Comparison of ENCODE assay signal across 43 mouse cellular contexts in the genomic region with DNA sequence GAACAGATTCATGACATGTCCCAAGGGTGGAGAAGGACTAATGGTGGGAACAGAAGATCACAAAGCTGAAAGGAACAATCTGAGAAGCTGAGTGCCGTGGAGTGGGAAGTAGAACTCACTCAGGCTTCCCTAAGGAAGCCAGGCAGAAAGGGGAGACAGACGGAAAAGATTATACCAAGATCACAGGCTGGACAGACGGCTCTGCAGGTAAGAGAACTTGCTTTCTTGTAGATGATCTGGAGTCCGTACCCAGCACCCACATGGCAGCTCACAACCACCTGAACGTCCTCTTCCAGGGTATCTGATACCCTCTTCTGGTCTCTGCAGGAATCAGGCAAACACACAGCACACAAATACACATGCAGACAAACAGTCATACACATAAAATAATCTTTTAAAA. TPM values are rescaled to one million over a fixed set of nuclear protein-coding genes. Genes with fewer than 3 reads are reported as not detected.
"Had no signal": no experiment of that assay in that cellular context is flagged by ENCODE, and none has a peak within 500 bp of the region (broad histone marks: within the 10 kb centered on the region; RNA-seq: fewer than 3 reads in every experiment).

No protein-coding gene starts in this region.

- DNase-seq: left cerebral cortex, postnatal 4 days; liver; liver, embryonic 13.5 days; liver, postnatal 0 days; lung, adult 18-20 months; lung, adult 2 months; lung, embryonic 14.5 days; lung, postnatal 10 days; lung, postnatal 14 days; lung, postnatal 36 days; lung, postnatal 4 days; midbrain, embryonic 14.5 days had no signal

- ATAC-seq: liver, embryonic 12.5 days; liver, postnatal 0 days; lung, postnatal 0 days; midbrain, embryonic 13.5 days; midbrain, embryonic 15.5 days; midbrain, embryonic 16.5 days had no signal

- H3K4me3 ChIP-seq: left cerebral cortex, adult 2 months; limb, embryonic 10.5 days; limb, embryonic 12.5 days; limb, embryonic 13.5 days; limb, embryonic 15.5 days; liver, embryonic 12.5 days; liver, embryonic 13.5 days; liver, embryonic 15.5 days; lung, embryonic 15.5 days; megakaryocyte, embryonic 14.5 days; midbrain, embryonic 12.5 days; midbrain, embryonic 13.5 days; midbrain, embryonic 15.5 days; myocyte; neural tube, embryonic 12.5 days had no signal

- H3K27me3 ChIP-seq: limb, embryonic 12.5 days; limb, embryonic 13.5 days; limb, embryonic 15.5 days; liver, embryonic 13.5 days; lung, embryonic 15.5 days; midbrain, embryonic 12.5 days; midbrain, embryonic 13.5 days; midbrain, embryonic 15.5 days; neural tube, embryonic 12.5 days had no signal

- H3K9me3 ChIP-seq: limb, embryonic 10.5 days; limb, embryonic 12.5 days; limb, embryonic 13.5 days; limb, embryonic 15.5 days; liver, embryonic 12.5 days; liver, embryonic 13.5 days; liver, embryonic 15.5 days; lung, embryonic 15.5 days; megakaryocyte, embryonic 14.5 days; midbrain, embryonic 12.5 days; midbrain, embryonic 13.5 days; midbrain, embryonic 15.5 days; neural tube, embryonic 12.5 days had no signal

- H3K4me2 ChIP-seq: limb, embryonic 12.5 days; limb, embryonic 13.5 days; limb, embryonic 15.5 days; liver, embryonic 11.5 days; liver, embryonic 12.5 days; liver, embryonic 13.5 days; liver, embryonic 15.5 days; lung, embryonic 14.5 days; lung, embryonic 15.5 days; midbrain, embryonic 12.5 days; midbrain, embryonic 13.5 days; midbrain, embryonic 15.5 days; neural tube, embryonic 12.5 days had no signal

- H3K27ac ChIP-seq: left cerebral cortex, adult 2 months; limb, embryonic 10.5 days; limb, embryonic 12.5 days; limb, embryonic 13.5 days; limb, embryonic 15.5 days; liver, embryonic 12.5 days; liver, embryonic 13.5 days; liver, embryonic 14.5 days; liver, embryonic 15.5 days; lung, embryonic 15.5 days; macrophage; midbrain, embryonic 12.5 days; midbrain, embryonic 13.5 days; midbrain, embryonic 15.5 days; neural tube, embryonic 12.5 days had no signal

- H3K9ac ChIP-seq: limb, embryonic 12.5 days; limb, embryonic 13.5 days; limb, embryonic 15.5 days; liver, embryonic 12.5 days; liver, embryonic 13.5 days; liver, embryonic 14.5 days; liver, embryonic 15.5 days; liver, postnatal 0 days; lung, embryonic 14.5 days; lung, embryonic 15.5 days; midbrain, embryonic 12.5 days; midbrain, embryonic 13.5 days; midbrain, embryonic 15.5 days; neural tube, embryonic 12.5 days had no signal

- H3K36me3 ChIP-seq: limb, embryonic 13.5 days; limb, embryonic 15.5 days; liver, embryonic 12.5 days; liver, embryonic 13.5 days; liver, embryonic 15.5 days; lung, embryonic 15.5 days; midbrain, embryonic 13.5 days; midbrain, embryonic 15.5 days; neural tube, embryonic 12.5 days had no signal

RNA-seq across cellular contexts. Expression of a gene that starts 51.3 kb away (rescaled TPM):
- total RNA-seq: left cerebral cortex, adult 2 months; left cerebral cortex, adult 8-10 months; left cerebral cortex, postnatal 10 days; left cerebral cortex, postnatal 14 days; left cerebral cortex, postnatal 25 days; left cerebral cortex, postnatal 36 days; left cerebral cortex, postnatal 4 days; megakaryocyte progenitor cell, adult 5-6 weeks; megakaryocyte, adult 5-6 weeks; megakaryocyte-erythroid progenitor cell, adult 5-6 weeks; monocyte, adult 5-6 weeks had no signal
- polyA plus RNA-seq: limb, embryonic 10.5 days; limb, embryonic 11.5 days; limb, embryonic 12.5 days; liver, embryonic 11.5 days; liver, embryonic 12.5 days; liver, embryonic 13.5 days; liver, embryonic 14.5 days; liver, embryonic 15.5 days; liver, postnatal 0 days; lung, adult 2 months; lung, postnatal 0 days; macrophage; midbrain, embryonic 12.5 days; midbrain, embryonic 13.5 days; midbrain, embryonic 14.5 days; midbrain, embryonic 15.5 days; midbrain, embryonic 16.5 days; midbrain, postnatal 0 days; neural tube, embryonic 11.5 days; neural tube, embryonic 12.5 days had no signal
